Mouse (Mus musculus): ENCODE measurements at regions not wholly inside any gene's neighbourhood (a gene's known extent, or its start where the extent isn't known, plus 50 kb on each side); places are given as distances from the start of the nearest gene placed in this dataset.

- no peak for DNase-seq (ENCODE audit: low spot score in 2 of 2)
These were observed 52.0 kb upstream of the C030005K15Rik start for GRCm38 (mm10) chr10:97778531-97778930.

- DNase-seq (ENCODE audit: low spot score in 2 of 2), result no peak
These were observed 52.8 kb upstream of the C030005K15Rik start for GRCm38 (mm10) chr10:97779335-97779734.

GRCm38 (mm10) chr10:97793804-97794203 is 67.2 kb upstream of the C030005K15Rik start:
- DNase-seq (ENCODE audit: low spot score in 2 of 2), result no peak

- no peak for DNase-seq (ENCODE audit: low spot score in 2 of 2)
These were observed 75.1 kb upstream of the C030005K15Rik start for GRCm38 (mm10) chr10:97801448-97802265.

GRCm38 (mm10) chr10:97807947-97808346 is 81.4 kb upstream of the C030005K15Rik start:
- DNase-seq (ENCODE audit: low spot score in 2 of 2), result no peak

- no peak for DNase-seq (ENCODE audit: low spot score in 2 of 2)
These were observed 116.0 kb upstream of the C030005K15Rik start for GRCm38 (mm10) chr10:97842574-97842973.

- no peak for DNase-seq (ENCODE audit: low spot score in 2 of 2)
These were observed 124.9 kb upstream of the C030005K15Rik start for GRCm38 (mm10) chr10:97851487-97851886.

- DNase-seq (ENCODE audit: low spot score in 2 of 2), result no peak
These were observed 150.5 kb upstream of the C030005K15Rik start for GRCm38 (mm10) chr10:97877088-97877487.

GRCm38 (mm10) chr10:97886049-97886448 is 159.5 kb upstream of the C030005K15Rik start:
- no peak for DNase-seq (ENCODE audit: low spot score in 2 of 2)

- no peak for DNase-seq (ENCODE audit: low spot score in 2 of 2)
These were observed 179.2 kb upstream of the C030005K15Rik start for GRCm38 (mm10) chr10:97905793-97906192.

- no peak for DNase-seq (ENCODE audit: low spot score in 2 of 2)
These were observed 199.0 kb upstream of the C030005K15Rik start for GRCm38 (mm10) chr10:97925568-97925967.

- no peak for DNase-seq (ENCODE audit: low spot score in 2 of 2)
These were observed 213.8 kb upstream of the C030005K15Rik start for GRCm38 (mm10) chr10:97940345-97940744.

- no peak for DNase-seq (ENCODE audit: low spot score in 2 of 2)
These were observed 239.3 kb upstream of the C030005K15Rik start for GRCm38 (mm10) chr10:97965881-97966280.

GRCm38 (mm10) chr10:97966931-97967330 is 240.4 kb upstream of the C030005K15Rik start:
- no peak for DNase-seq (ENCODE audit: low spot score in 2 of 2)

- no peak for DNase-seq (ENCODE audit: low spot score in 2 of 2)
These were observed 280.5 kb upstream of the C030005K15Rik start for GRCm38 (mm10) chr10:98007037-98007436.

GRCm38 (mm10) chr10:98008355-98008754 is 281.8 kb upstream of the C030005K15Rik start:
- no peak for DNase-seq (ENCODE audit: low spot score in 2 of 2)

GRCm38 (mm10) chr10:98012916-98013315 is 286.4 kb upstream of the C030005K15Rik start:
- DNase-seq (ENCODE audit: low spot score in 2 of 2), result no peak

GRCm38 (mm10) chr10:98014985-98015902 is 288.7 kb upstream of the C030005K15Rik start:
- no peak for DNase-seq (ENCODE audit: low spot score in 2 of 2)

GRCm38 (mm10) chr10:98016596-98017304 is 290.2 kb upstream of the C030005K15Rik start:
- DNase-seq (ENCODE audit: low spot score in 2 of 2), result no peak

- DNase-seq (ENCODE audit: low spot score in 2 of 2), result no peak
These were observed 302.6 kb upstream of the C030005K15Rik start for GRCm38 (mm10) chr10:98029124-98029523.

GRCm38 (mm10) chr10:98029621-98030020 is 303.1 kb upstream of the C030005K15Rik start:
- no peak for DNase-seq (ENCODE audit: low spot score in 2 of 2)

GRCm38 (mm10) chr10:98032661-98033060 is 306.1 kb upstream of the C030005K15Rik start:
- no peak for DNase-seq (ENCODE audit: low spot score in 2 of 2)

Data from spleen, postnatal 4 days (tissue).